Mouse (Mus musculus) MEL (cell line): ENCODE results near the gene Hpcal1.

Source experiments
- CTCF ChIP-seq, 3 experiments: IDR thresholded peaks in 2 of 3; conservative IDR thresholded peaks in 1 of 3; 2 replicates each; pipeline ENCODE4 v1.5.1; 2011 to 2012; ENCODE audit warnings: low read length in 3 of 3, low read depth in 2 of 3, mild to moderate bottlenecking in 2 of 3, improper control_type of control experiment in 1 of 3, inconsistent platforms in 1 of 3, mixed read lengths in 1 of 3, moderate library complexity in 1 of 3; ENCODE audit not compliant: control insufficient read depth in 1 of 3, insufficient read depth in 1 of 3, poor library complexity in 1 of 3, severe bottlenecking in 1 of 3
- EP300 ChIP-seq, 2 experiments: IDR thresholded peaks; 2 replicates each; pipeline ENCODE4 v1.6.1; 2011; ENCODE audit warnings: improper control_type of control experiment in 2 of 2, low read length in 2 of 2, low read depth in 1 of 2, mild to moderate bottlenecking in 1 of 2
- MAFK ChIP-seq: IDR thresholded peaks from 2 replicates; pipeline ENCODE4 v1.6.1; 2011; ENCODE audit warnings: low read depth, mild to moderate bottlenecking, low read length, improper control_type of control experiment, borderline replicate concordance
- MAX ChIP-seq: IDR thresholded peaks from 2 replicates; pipeline ENCODE4 v1.6.1; 2011; ENCODE audit warnings: low read length, improper control_type of control experiment
- MXI1 ChIP-seq: IDR thresholded peaks from 2 replicates; pipeline ENCODE4 v1.6.1; 2011; ENCODE audit warnings: mild to moderate bottlenecking, low read depth, low read length, improper control_type of control experiment
- POLR2AphosphoS2 ChIP-seq: IDR thresholded peaks from 2 replicates; pipeline ENCODE4 v1.6.1; 2011; ENCODE audit warnings: low read length, improper control_type of control experiment
- ZNF384 ChIP-seq: IDR thresholded peaks from 2 replicates; pipeline ENCODE4 v1.6.1; 2012; ENCODE audit warnings: low read depth, mild to moderate bottlenecking, inconsistent platforms, low read length, improper control_type of control experiment

- TF ChIP-seq CTCF (IDR thresholded peaks at IDR 0.05 in 2 of 3, conservative IDR thresholded peaks at IDR 0.05 in 1 of 3; ENCODE audit: control insufficient read depth in 1 of 3, insufficient read depth in 1 of 3, low read depth in 2 of 3, low read length in 3 of 3, poor library complexity in 1 of 3, severe bottlenecking in 1 of 3) (no peak), MXI1 (no peak), POLR2AphosphoS2 (no peak), EP300 (IDR thresholded peaks at IDR 0.05; ENCODE audit: low read depth in 1 of 2, low read length in 2 of 2) (no peak), MAX (no peak), ZNF384 (peak; percentile 62), MAFK (no peak)
Observed at GRCm38 (mm10) chr12:17726576-17727320, 36.1 kb downstream of the Hpcal1 start.
